Mouse (Mus musculus) heart, embryonic 10.5 days (tissue): ENCODE data around the gene Aunip. TPM values are rescaled to one million over a fixed set of nuclear protein-coding genes. Genes with fewer than 3 reads are reported as not detected.

Experiments used
- DNase-seq: peaks from one replicate; pipeline ENCODE4 v3.0.0-alpha.2; 2017; ENCODE audit warnings: low spot score
- H3K27ac ChIP-seq: fragments of 300-500 bp; sonication (generic); 2 replicates; pipeline ENCODE4 v1.5.1; 2016; ENCODE audit warnings: mild to moderate bottlenecking
- H3K27me3 ChIP-seq: fragments of 300-500 bp; sonication (generic); 2 replicates; pipeline ENCODE4 v1.6.1; 2016; ENCODE audit warnings: mild to moderate bottlenecking; ENCODE audit not compliant: poor library complexity, insufficient read depth, severe bottlenecking
- H3K36me3 ChIP-seq: fragments of 300-500 bp; sonication (generic); 2 replicates; pipeline ENCODE4 v1.6.1; 2016; ENCODE audit warnings: mild to moderate bottlenecking, moderate library complexity
- H3K4me1 ChIP-seq: fragments of 300-500 bp; sonication (generic); 2 replicates; pipeline ENCODE4 v1.6.1; 2016; ENCODE audit warnings: mild to moderate bottlenecking
- H3K4me3 ChIP-seq: fragments of 300-500 bp; sonication (generic); 2 replicates; pipeline ENCODE4 v1.5.1; 2016; ENCODE audit warnings: mild to moderate bottlenecking, moderate library complexity
- H3K9me3 ChIP-seq: fragments of 300-500 bp; sonication (generic); 2 replicates; pipeline ENCODE4 v1.6.1; 2016; ENCODE audit warnings: mild to moderate bottlenecking, moderate library complexity
- WGBS: fragments of 180-500 bp; shearing (Covaris S2); methylation state at CpG from one replicate; pipeline ENCODE4 v1.1.7; 2016; 5-methylcytosine and 5-hydroxymethylcytosine counted together
- polyA plus RNA-seq: library from polyadenylated mRNA; unstranded; fragments of >200 nt; fragmentation: Nextera tagmentation; extraction: Ambion mirVana; gene quantifications from 2 replicates; pipeline ENCODE4 v1.2.1, GENCODE M21; 2016

Gene Aunip
- polyA plus RNA-seq, 1 experiment from 2014 or later: 17.2 TPM

DNA sequence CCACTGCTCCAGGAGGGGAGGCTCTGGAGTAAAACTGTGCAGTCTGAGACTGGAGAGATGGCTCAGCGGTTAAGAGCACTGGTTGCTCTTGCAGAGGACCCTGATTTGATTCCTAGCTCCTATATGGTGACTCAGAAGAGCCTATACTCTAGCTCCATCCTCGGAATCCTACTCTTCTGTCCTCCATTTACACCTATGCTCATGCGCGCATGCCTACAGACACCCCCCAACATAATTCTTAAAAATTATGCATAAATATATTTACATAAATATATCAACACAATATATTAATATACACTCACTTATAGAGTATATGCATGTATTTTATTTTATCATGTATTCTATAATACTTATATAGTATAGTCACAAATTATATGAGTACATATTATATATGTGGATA lies 403 bp upstream of the Aunip start:
- 0 out of 2 replicates have a peak overlapping the region, but pooled peaks have one; percentile 47 for H3K27ac ChIP-seq
- no peaks in the 10 kb centered on the region for H3K9me3 ChIP-seq
- H3K27me3 ChIP-seq: no peaks in the 10 kb centered on the region
- peaks cover 35% of the 10 kb centered on the region for H3K4me1 ChIP-seq
- peak overlapping the region; percentile 83; the same call in 1 of the 2 replicates for H3K4me3 ChIP-seq
- 79% methylated on average over 4 of the region's 4 CpGs for WGBS
- no peak for DNase-seq
- peaks cover 14% of the 10 kb centered on the region for H3K36me3 ChIP-seq

DNA sequence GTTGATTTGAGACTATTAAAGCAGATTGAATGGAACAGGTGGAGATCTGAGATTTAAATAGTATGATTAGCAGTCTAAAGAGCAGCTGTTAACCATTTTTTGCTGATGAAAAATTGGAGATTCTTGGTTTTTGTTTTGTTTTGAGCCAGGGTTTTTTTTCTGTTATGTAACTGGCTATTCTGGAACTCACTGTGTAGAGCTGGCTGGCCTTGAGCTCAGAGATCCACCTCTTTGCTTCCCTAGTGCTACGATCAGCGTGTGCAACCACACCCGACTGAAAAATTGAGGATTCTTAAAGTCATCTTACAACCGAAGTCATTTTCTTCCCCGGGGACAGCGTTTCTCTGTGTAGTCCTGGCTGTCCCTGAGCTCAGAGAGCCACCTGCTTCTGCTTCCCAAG lies 931 bp downstream of the Aunip start:
- 72% methylated on average over 6 of the region's 6 CpGs for WGBS
- Histone ChIP-seq H3K4me3 (peak overlapping the region; percentile 83), H3K36me3 (peaks cover 13% of the 10 kb centered on the region), H3K27me3 (no peaks in the 10 kb centered on the region), H3K9me3 (no peaks in the 10 kb centered on the region), H3K27ac (peak overlapping the region; percentile 92; the same call in 1 of the 2 replicates), H3K4me1 (peaks cover 48% of the 10 kb centered on the region)
- no peak for DNase-seq

DNA sequence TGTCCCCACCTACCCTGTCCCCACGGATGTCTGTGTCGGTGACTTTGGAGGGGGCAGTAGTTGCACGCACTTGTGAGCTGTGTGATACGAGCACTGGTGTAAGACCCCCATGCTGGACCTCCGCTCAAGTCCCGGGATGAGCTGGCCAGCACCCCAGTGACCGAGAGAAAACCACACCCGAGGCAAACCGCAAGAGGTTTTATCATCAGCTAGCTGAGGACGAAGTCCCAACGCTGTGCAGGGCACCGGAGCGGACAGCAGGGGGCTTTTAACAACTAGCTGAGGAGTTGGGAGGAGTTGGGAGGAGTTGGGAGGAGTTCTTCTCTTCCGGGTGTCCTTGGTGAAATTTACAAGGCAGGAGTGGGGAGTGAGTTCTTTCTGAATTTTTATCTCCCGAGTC lies 2.0 kb downstream of the Aunip start:
- H3K4me1 ChIP-seq: peaks cover 56% of the 10 kb centered on the region
- no peaks in the 10 kb centered on the region for H3K9me3 ChIP-seq
- H3K4me3 ChIP-seq: peak overlapping the region; percentile 46
- peak overlapping the region; percentile 78 for H3K27ac ChIP-seq
- H3K27me3 ChIP-seq: no peaks in the 10 kb centered on the region
- DNase-seq: peak; percentile 94
- WGBS: 16% methylated on average over 15 of the region's 15 CpGs
- H3K36me3 ChIP-seq: peaks cover 2% of the 10 kb centered on the region

DNA sequence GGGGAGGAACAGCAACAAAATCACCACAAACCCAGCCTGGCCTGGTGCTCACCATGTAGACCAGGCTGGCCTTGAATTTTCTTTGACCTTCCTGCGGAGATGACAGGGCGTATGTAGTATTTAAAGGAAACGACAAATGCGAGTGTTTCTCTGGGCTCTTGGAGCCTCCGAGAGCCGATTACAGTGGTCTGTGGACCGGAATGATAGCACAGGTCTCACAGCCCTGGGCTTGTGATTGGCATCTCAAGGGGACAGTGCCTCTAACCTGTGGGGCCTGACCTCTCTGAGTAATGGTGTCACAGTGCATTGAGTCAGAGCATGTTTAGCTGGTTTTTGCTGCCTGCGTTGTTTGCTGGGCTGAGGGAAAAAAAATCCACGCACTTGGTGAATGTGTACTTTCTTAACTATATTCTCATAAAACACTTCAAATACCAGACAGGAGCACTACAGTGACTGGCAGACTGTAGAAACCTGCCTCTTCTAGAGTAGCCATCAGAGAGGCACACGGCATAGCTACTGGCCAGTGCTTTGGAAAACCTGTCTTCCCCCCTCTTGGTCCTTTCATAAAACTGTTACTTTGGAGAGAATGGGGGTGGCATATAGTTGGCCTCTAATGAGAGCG lies 3.6 kb downstream of the Aunip start:
- no peak overlapping the region for H3K27ac ChIP-seq
- no peak for DNase-seq
- H3K9me3 ChIP-seq: no peaks in the 10 kb centered on the region
- H3K36me3 ChIP-seq: no peaks in the 10 kb centered on the region
- H3K27me3 ChIP-seq: no peaks in the 10 kb centered on the region
- 75% methylated on average over 11 of the region's 11 CpGs for WGBS
- H3K4me3 ChIP-seq: no peak overlapping the region
- peaks cover 60% of the 10 kb centered on the region for H3K4me1 ChIP-seq

DNA sequence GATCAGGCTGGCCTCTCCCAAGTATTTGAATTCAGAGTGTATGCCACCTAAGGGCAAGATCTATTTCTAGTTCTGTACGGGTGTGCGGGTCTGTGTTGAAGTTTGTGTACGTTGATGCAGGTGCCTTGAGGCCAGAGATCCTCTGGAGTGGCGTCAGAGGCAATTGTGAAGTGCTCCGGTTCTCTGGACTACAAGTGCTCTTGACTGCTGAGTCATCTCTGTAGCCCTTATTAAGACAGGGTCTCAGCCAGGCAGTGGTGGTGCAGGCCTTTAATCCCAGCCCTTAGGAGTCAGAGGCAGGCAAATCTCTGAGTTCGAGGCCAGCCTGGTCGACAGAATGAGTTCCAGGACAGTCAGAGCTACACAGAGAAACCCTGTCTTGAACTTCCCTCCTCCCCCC lies 4.8 kb downstream of the Aunip start:
- Histone ChIP-seq H3K27me3 (no peaks in the 10 kb centered on the region), H3K4me1 (peaks cover 57% of the 10 kb centered on the region), H3K36me3 (peaks cover 6% of the 10 kb centered on the region), H3K9me3 (no peaks in the 10 kb centered on the region), H3K4me3 (no peak overlapping the region), H3K27ac (peak overlapping the region; percentile 66)
- 51% methylated on average over 7 of the region's 7 CpGs for WGBS
- DNase-seq: peak; percentile 74

DNA sequence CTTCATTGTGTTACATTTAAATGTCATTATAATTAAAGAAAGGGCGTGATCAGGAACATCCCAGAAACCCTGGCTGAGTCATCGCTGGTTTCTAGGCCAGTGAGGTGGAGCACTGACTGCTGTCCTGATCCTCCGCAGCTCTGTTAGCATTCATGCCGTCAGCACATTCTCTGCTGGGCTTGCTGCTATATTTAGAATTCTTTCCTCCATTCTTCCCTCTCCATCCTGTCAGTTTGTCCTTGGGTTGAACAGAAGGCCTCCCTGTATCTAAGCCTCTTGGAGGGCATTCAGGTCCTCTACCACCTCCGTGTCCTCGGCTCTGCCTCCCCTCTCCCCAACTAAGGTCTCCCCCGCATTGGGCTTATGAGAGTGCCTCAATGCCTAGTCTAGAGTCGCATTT lies 6.2 kb downstream of the Aunip start:
- Histone ChIP-seq H3K27me3 (no peaks in the 10 kb centered on the region), H3K9me3 (no peaks in the 10 kb centered on the region), H3K4me1 (peaks cover 52% of the 10 kb centered on the region), H3K36me3 (peaks cover 19% of the 10 kb centered on the region), H3K4me3 (peak overlapping the region; percentile 45), H3K27ac (peak overlapping the region; percentile 93)
- WGBS: 35% methylated on average over 8 of the region's 8 CpGs
- peak; percentile 86 for DNase-seq

DNA sequence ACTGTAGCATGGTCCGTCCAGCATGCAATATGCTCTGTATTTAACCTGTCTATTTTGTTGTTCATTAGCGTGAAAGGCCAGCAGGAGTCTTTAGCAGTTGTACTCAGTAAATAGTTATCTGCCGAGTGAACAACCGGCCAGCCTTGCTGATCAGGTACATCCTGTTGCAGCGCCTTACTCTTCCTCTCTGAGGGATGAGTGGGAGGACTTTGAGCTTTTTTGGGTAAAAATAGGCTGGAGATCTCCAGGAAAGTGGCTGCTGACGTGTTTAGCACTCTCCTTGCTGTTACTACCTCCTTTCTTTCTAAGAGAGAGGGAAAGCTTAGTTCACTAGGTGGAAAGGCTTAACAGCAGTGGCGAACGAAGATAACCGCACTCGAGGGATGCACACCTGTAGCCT lies 6.9 kb downstream of the Aunip start:
- no peak for DNase-seq
- Histone ChIP-seq H3K27me3 (no peaks in the 10 kb centered on the region), H3K27ac (peak overlapping the region; percentile 93), H3K9me3 (no peaks in the 10 kb centered on the region), H3K36me3 (peaks cover 23% of the 10 kb centered on the region), H3K4me1 (peaks cover 49% of the 10 kb centered on the region), H3K4me3 (peak overlapping the region; percentile 45; the same call in 1 of the 2 replicates)
- WGBS: 70% methylated on average over 10 of the region's 10 CpGs

DNA sequence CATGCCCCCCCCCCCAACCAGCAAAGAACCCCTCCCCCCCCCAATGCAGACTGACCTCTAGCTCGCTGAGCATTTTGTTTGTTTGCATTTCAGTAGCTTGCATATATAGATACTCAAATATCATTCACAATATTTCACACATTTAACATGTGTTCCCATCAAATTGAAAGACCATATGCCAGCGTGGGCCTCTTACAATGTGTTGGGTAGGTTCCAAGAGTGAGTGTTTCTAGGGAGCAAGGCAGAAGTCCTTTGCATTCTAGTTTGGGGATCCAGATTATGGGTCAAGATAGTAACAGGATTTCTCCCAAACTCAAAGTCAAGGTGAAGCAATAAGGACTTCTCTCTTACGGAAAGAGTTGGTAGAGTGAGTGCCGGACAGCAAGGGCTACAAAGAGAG lies 7.7 kb downstream of the Aunip start:
- Histone ChIP-seq H3K27ac (0 out of 2 replicates have a peak overlapping the region, but pooled peaks have one; percentile 93), H3K27me3 (no peaks in the 10 kb centered on the region), H3K36me3 (peaks cover 31% of the 10 kb centered on the region), H3K4me3 (no peak overlapping the region), H3K4me1 (peaks cover 44% of the 10 kb centered on the region), H3K9me3 (no peaks in the 10 kb centered on the region)
- DNase-seq: no peak
- WGBS: 93% methylated on average over 4 of the region's 4 CpGs

DNA sequence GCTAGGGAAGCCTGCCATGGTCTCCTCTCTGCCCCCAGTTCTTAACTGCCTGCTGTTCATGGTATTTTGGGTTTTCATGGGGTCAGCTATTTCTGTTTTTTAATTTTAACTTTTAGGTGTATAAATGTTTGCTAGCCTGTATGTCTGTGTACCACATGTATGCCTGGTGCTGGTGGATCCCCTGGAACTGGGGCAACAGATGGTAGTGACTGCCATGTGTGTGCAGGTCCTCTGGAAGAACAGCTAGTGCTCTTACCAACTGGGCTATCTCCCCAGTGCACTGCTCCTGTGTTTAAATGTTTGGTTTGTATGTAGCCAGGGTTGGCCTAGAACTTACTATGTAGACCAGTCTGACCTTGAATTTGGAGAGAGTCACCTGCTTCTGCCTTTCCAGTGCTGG lies 8.5 kb downstream of the Aunip start:
- Histone ChIP-seq H3K36me3 (peaks cover 38% of the 10 kb centered on the region), H3K9me3 (no peaks in the 10 kb centered on the region), H3K4me3 (no peak overlapping the region), H3K27me3 (no peaks in the 10 kb centered on the region), H3K4me1 (peaks cover 38% of the 10 kb centered on the region), H3K27ac (no peak overlapping the region)
- DNase-seq: no peak

DNA sequence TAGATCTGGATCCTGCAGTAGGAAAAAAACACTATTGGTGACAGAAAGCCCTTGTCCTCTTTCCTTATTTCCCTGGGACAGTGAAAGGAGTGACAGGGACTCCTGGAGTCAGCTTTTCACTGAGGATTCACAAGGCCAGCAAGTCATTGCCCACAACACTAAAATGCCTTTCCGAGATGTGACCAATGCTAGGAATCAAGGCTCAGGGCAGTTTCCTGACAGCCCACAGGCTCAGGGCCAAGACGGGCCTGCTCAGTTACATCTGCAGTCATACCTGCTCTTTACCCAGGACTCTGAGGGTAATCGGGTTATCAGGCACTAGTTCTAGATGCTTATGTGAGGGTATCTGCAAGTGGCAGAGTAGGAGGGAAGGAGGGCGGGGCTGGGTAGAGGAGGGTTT lies 12.6 kb downstream of the Aunip start:
- Histone ChIP-seq H3K4me3 (no peak overlapping the region), H3K36me3 (peaks cover 79% of the 10 kb centered on the region), H3K27ac (no peak overlapping the region), H3K27me3 (no peaks in the 10 kb centered on the region), H3K9me3 (no peaks in the 10 kb centered on the region), H3K4me1 (no peaks in the 10 kb centered on the region)
- DNase-seq: no peak
- 81% methylated on average over 4 of the region's 4 CpGs for WGBS

DNA sequence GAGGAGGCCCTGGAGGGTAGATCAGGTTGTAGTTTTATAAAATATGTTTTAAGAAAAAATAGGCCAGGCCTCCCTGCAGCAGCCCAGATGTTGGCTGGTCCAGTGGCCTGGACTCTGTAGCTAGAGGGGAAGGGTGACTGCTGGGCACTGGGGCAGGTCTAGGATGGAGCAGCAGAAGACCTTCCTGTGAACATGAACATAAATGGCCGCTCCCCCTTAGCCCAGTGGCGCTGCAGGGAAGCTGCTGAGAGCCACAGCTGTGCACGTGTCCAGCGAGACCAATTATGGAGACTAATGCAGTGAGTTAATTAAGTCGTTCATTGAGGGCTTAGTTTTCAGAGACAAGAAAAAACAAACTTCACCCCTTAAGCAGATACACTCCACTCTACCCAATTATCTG lies 15.0 kb downstream of the Aunip start:
- H3K27me3 ChIP-seq: no peaks in the 10 kb centered on the region
- H3K36me3 ChIP-seq: peaks cover 95% of the 10 kb centered on the region
- no peaks in the 10 kb centered on the region for H3K9me3 ChIP-seq
- H3K4me1 ChIP-seq: no peaks in the 10 kb centered on the region
- no peak overlapping the region for H3K4me3 ChIP-seq
- H3K27ac ChIP-seq: no peak overlapping the region
- DNase-seq: no peak
- WGBS: 79% methylated on average over 5 of the region's 5 CpGs

DNA sequence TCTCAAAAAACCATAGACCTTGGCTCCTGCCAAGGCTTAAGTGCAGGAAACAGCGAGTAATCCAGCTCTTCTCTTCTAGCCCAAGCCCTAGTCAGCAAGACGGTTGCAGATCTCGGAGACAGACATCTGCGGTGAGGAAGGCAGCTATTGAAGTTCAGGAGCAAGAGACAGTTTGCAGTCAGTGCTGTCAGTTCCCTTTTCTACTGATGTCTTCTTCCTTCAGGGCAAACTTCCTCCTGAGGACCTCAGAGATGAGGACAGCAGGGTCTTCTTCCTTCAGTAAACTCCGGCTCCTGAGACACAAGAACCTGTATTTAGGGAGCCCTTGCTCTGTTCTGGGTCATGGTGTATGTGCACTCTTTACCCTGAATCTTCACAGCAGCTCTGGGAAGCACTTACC lies 15.4 kb downstream of the Aunip start:
- peaks cover 96% of the 10 kb centered on the region for H3K36me3 ChIP-seq
- no peaks in the 10 kb centered on the region for H3K27me3 ChIP-seq
- no peaks in the 10 kb centered on the region for H3K9me3 ChIP-seq
- no peak overlapping the region for H3K4me3 ChIP-seq
- H3K27ac ChIP-seq: no peak overlapping the region
- no peak for DNase-seq
- 0 out of 2 replicates have a peak, but pooled peaks cover under 1% of the 10 kb centered on the region for H3K4me1 ChIP-seq
- 83% methylated on average over 5 of the region's 5 CpGs for WGBS

DNA sequence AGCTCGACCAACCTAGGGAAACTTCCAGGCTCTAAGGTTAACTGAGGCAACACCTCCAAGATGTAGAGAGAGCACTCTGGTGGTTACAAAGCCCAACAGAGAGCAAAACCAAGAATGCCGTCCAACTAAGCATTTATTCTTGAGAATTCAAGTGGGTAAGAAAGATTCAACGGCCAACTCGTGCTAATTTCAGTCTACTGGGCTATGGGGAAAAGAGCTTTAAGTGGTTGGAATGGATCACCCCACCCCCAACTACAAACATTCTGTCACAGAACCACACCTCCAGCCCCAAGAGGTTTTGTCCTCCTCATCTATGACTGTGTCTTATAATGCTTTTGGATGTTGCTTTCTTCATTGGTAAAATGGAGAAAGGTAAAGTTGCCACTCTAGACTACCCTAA lies 22.1 kb downstream of the Aunip start:
- no peak overlapping the region for H3K27ac ChIP-seq
- H3K27me3 ChIP-seq: no peaks in the 10 kb centered on the region
- peaks cover 35% of the 10 kb centered on the region for H3K4me1 ChIP-seq
- no peaks in the 10 kb centered on the region for H3K9me3 ChIP-seq
- H3K36me3 ChIP-seq: peaks cover 38% of the 10 kb centered on the region
- 66% methylated on average over 4 of the region's 4 CpGs for WGBS
- no peak for DNase-seq
- no peak overlapping the region for H3K4me3 ChIP-seq

DNA sequence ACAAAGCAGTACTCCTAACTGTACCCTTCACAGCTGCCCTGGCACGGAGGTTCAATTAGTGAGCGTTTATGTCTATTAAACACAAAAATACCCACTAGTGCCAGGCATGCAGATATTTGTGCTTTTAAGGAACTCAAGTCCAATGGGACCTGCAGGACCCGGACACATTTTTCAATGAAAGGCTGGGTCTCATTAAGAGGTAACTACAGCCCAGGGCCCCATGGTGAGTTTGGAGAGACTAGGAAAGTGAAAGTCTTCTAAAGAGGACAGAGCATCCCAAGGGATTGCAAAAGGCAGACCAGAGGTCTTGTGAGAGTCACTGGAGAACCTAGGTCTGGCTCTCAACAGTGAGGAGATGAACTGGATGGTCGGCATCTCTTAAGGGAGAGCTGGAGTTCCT lies 22.6 kb downstream of the Aunip start:
- 87% methylated on average over 4 of the region's 4 CpGs for WGBS
- peak overlapping the region; percentile 89; the same call in 1 of the 2 replicates for H3K27ac ChIP-seq

More for the DNA sequence above, 22.6 kb downstream of the Aunip start:
- H3K9me3 ChIP-seq: no peaks in the 10 kb centered on the region
- H3K4me1 ChIP-seq: peaks cover 35% of the 10 kb centered on the region
- H3K27me3 ChIP-seq: no peaks in the 10 kb centered on the region
- DNase-seq: no peak
- H3K4me3 ChIP-seq: peak overlapping the region; percentile 88
- H3K36me3 ChIP-seq: peaks cover 38% of the 10 kb centered on the region
